12 mouse cellular contexts compared by ENCODE assay signal in genomic region chr9:101501036-101501435, GRCm38 (mm10).
"Had no signal": no experiment of that assay in that cellular context is flagged by ENCODE, and none has a peak within 500 bp of the region (broad histone marks: within the 10 kb centered on the region; RNA-seq: fewer than 3 reads in every experiment).

No protein-coding gene starts in this region.

- H3K36me3 ChIP-seq: kidney, embryonic 15.5 days; midbrain, embryonic 12.5 days; neural tube, embryonic 13.5 days had no signal

- H3K27ac ChIP-seq: kidney, embryonic 15.5 days; left cerebral cortex, adult 2 months; liver, embryonic 14.5 days; midbrain, embryonic 12.5 days; neural tube, embryonic 13.5 days had no signal

- H3K9ac ChIP-seq: kidney, embryonic 15.5 days; liver, embryonic 14.5 days; midbrain, embryonic 12.5 days; neural tube, embryonic 13.5 days had no signal

- H3K9me3 ChIP-seq: kidney, embryonic 15.5 days; midbrain, embryonic 12.5 days; neural tube, embryonic 13.5 days had no signal

- H3K4me3 ChIP-seq: kidney, embryonic 15.5 days; left cerebral cortex, adult 2 months; midbrain, embryonic 12.5 days; neural tube, embryonic 13.5 days had no signal

- DNase-seq: kidney, postnatal 14 days; lung, adult 18-20 months; retina, postnatal 1 day; right cerebral cortex, postnatal 4 days; spleen, adult 18-20 months; thymus, adult 2 months; thymus, postnatal 25 days had no signal

- H3K4me2 ChIP-seq: kidney, embryonic 15.5 days; midbrain, embryonic 12.5 days; neural tube, embryonic 13.5 days had no signal

- H3K27me3 ChIP-seq: kidney, embryonic 15.5 days; midbrain, embryonic 12.5 days; neural tube, embryonic 13.5 days had no signal
